Mouse (Mus musculus): ENCODE measurements around the gene Slc51b. TPM values are rescaled to one million over a fixed set of nuclear protein-coding genes. Genes with fewer than 3 reads are reported as not detected.

The Slc51b gene
- polyA plus RNA-seq, 1 experiment = not detected

GRCm38 (mm10) chr9:65393606-65394005 is 29.1 kb downstream of the Slc51b start:
- peaks cover 26% of the 10 kb centered on the region for H3K27me3 ChIP-seq (ENCODE audit: control insufficient read depth, insufficient read depth, insufficient read length)
- H3K36me3 ChIP-seq (ENCODE audit: control insufficient read depth, insufficient read depth) = no peaks in the 10 kb centered on the region
- TF ChIP-seq TCF12 (IDR thresholded peaks at IDR 0.05; ENCODE audit: insufficient read depth, poor library complexity, severe bottlenecking) = no peak
- TF ChIP-seq POLR2A (IDR thresholded peaks at IDR 0.05; ENCODE audit: insufficient read length, low read depth) = no peak
- TF ChIP-seq CEBPB (IDR thresholded peaks at IDR 0.05; ENCODE audit: insufficient read depth, poor library complexity, severe bottlenecking) = no peak
- TF ChIP-seq REST (IDR thresholded peaks at IDR 0.05; ENCODE audit: insufficient read depth, insufficient read length) = no peak
- H3K4me2 ChIP-seq (ENCODE audit: low read depth) = no peak overlapping the region
- no peaks in the 10 kb centered on the region for H3K79me2 ChIP-seq (ENCODE audit: control insufficient read depth, insufficient read depth)
- H3ac ChIP-seq (ENCODE audit: control insufficient read depth, insufficient read length) = no peak overlapping the region
- no peak overlapping the region for H3K4me3 ChIP-seq

- Histone ChIP-seq H3K4me2 (ENCODE audit: low read depth) (no peak overlapping the region), H3ac (ENCODE audit: control insufficient read depth, insufficient read length) (no peak overlapping the region), H3K4me3 (no peak overlapping the region), H3K36me3 (ENCODE audit: control insufficient read depth, insufficient read depth) (no peaks in the 10 kb centered on the region), H3K79me2 (ENCODE audit: control insufficient read depth, insufficient read depth) (no peaks in the 10 kb centered on the region), H3K27me3 (ENCODE audit: control insufficient read depth, insufficient read depth, insufficient read length) (peaks cover 31% of the 10 kb centered on the region)
- TF ChIP-seq MYOG (IDR thresholded peaks at IDR 0.05; ENCODE audit: control insufficient read depth in 1 of 3, insufficient read depth in 1 of 3, insufficient read length in 2 of 3, low read depth in 2 of 3) (no peak), TCF12 (IDR thresholded peaks at IDR 0.05; ENCODE audit: insufficient read depth, poor library complexity, severe bottlenecking) (no peak), CEBPB (IDR thresholded peaks at IDR 0.05; ENCODE audit: insufficient read depth, poor library complexity, severe bottlenecking) (no peak), SRF (IDR thresholded peaks at IDR 0.05; ENCODE audit: control insufficient read depth, insufficient read length, low read depth) (no peak), MAX (IDR thresholded peaks at IDR 0.05; ENCODE audit: low read depth) (no peak), POLR2AphosphoS2 (IDR thresholded peaks at IDR 0.05; ENCODE audit: insufficient read length, low read depth) (no peak)
Observed at GRCm38 (mm10) chr9:65392638-65393364, 30.0 kb downstream of the Slc51b start.

- Histone ChIP-seq H3K4me2 (ENCODE audit: low read depth) (no peak within 1 kb of the TSS), H3K36me3 (ENCODE audit: control insufficient read depth, insufficient read depth) (no peaks in the 10 kb centered on the region), H3K4me3 (no peak within 1 kb of the TSS), H3ac (ENCODE audit: control insufficient read depth, insufficient read length) (no peak within 1 kb of the TSS), H3K79me2 (ENCODE audit: control insufficient read depth, insufficient read depth) (no peaks in the 10 kb centered on the region), H3K27me3 (ENCODE audit: control insufficient read depth, insufficient read depth, insufficient read length) (peaks cover 31% of the 10 kb centered on the region)
- TF ChIP-seq MYOD1 (IDR thresholded peaks at IDR 0.05; ENCODE audit: control insufficient read depth in 1 of 3, insufficient read length in 2 of 3, low read depth in 2 of 3) = peak in 1 of 3 experiments; percentile 16
- TF ChIP-seq SRF (IDR thresholded peaks at IDR 0.05; ENCODE audit: control insufficient read depth, insufficient read length, low read depth) = no peak
- TF ChIP-seq POLR2AphosphoS2 (IDR thresholded peaks at IDR 0.05; ENCODE audit: insufficient read length, low read depth) = no peak
Observed at GRCm38 (mm10) chr9:65391613-65391964, 31.2 kb downstream of the Slc51b start, which contains the start of gene Kbtbd13. TSS of gene Kbtbd13 (minus strand) at chr9:65391652.

GRCm38 (mm10) chr9:65390752-65391612 is 31.8 kb downstream of the Slc51b start:
- Histone ChIP-seq H3K4me2 (ENCODE audit: low read depth) (no peak overlapping the region), H3K36me3 (ENCODE audit: control insufficient read depth, insufficient read depth) (no peaks in the 10 kb centered on the region), H3K79me2 (ENCODE audit: control insufficient read depth, insufficient read depth) (no peaks in the 10 kb centered on the region), H3K4me3 (no peak overlapping the region), H3K27me3 (ENCODE audit: control insufficient read depth, insufficient read depth, insufficient read length) (peaks cover 31% of the 10 kb centered on the region), H3ac (ENCODE audit: control insufficient read depth, insufficient read length) (no peak overlapping the region)
- no peak for TF ChIP-seq MYOD1 (IDR thresholded peaks at IDR 0.05; ENCODE audit: control insufficient read depth in 1 of 3, insufficient read length in 2 of 3, low read depth in 2 of 3)
- TF ChIP-seq TCF12 (IDR thresholded peaks at IDR 0.05; ENCODE audit: insufficient read depth, poor library complexity, severe bottlenecking) = no peak
- no peak for TF ChIP-seq REST (IDR thresholded peaks at IDR 0.05; ENCODE audit: insufficient read depth, insufficient read length)
- TF ChIP-seq TCF3 (IDR thresholded peaks at IDR 0.05; ENCODE audit: insufficient read length, low read depth) = no peak
- no peak for TF ChIP-seq SRF (IDR thresholded peaks at IDR 0.05; ENCODE audit: control insufficient read depth, insufficient read length, low read depth)
- no peak for TF ChIP-seq POLR2AphosphoS2 (IDR thresholded peaks at IDR 0.05; ENCODE audit: insufficient read length, low read depth)
- TF ChIP-seq CEBPB (IDR thresholded peaks at IDR 0.05; ENCODE audit: insufficient read depth, poor library complexity, severe bottlenecking) = no peak
- TF ChIP-seq USF1 (IDR thresholded peaks at IDR 0.05; ENCODE audit: low read depth) = no peak
- no peak for TF ChIP-seq POLR2A (IDR thresholded peaks at IDR 0.05; ENCODE audit: insufficient read length, low read depth)
- no peak for TF ChIP-seq MYOG (IDR thresholded peaks at IDR 0.05; ENCODE audit: control insufficient read depth in 1 of 3, insufficient read depth in 1 of 3, insufficient read length in 2 of 3, low read depth in 2 of 3)
- no peak for TF ChIP-seq MAX (IDR thresholded peaks at IDR 0.05; ENCODE audit: low read depth)
- no peak for TF ChIP-seq E2F4 (IDR thresholded peaks at IDR 0.05; ENCODE audit: insufficient read depth)

All from myocyte (in vitro differentiated cells).